Mouse (Mus musculus) left cerebral cortex, adult 2 months (tissue): ENCODE data around the gene Gucd1. TPM values are rescaled to one million over a fixed set of nuclear protein-coding genes. Genes with fewer than 3 reads are reported as not detected.

Source experiments
- DNase-seq, 2 experiments: peaks; one replicate each; pipeline ENCODE4 v3.0.0; 2021 to 2022; ENCODE audit warnings: low spot score in 2 of 2, mixed read lengths in 1 of 2; ENCODE audit errors: extremely low spot score in 1 of 2
- H3K27ac ChIP-seq: fragments of 200-600 bp; 2 replicates; pipeline ENCODE4 v1.8.1; 2022
- H3K4me3 ChIP-seq: fragments of 200-600 bp; 2 replicates; pipeline ENCODE4 v1.8.1; 2022
- CTCF ChIP-seq: fragments of 200-600 bp; IDR thresholded peaks from 2 replicates; pipeline ENCODE4 v1.8.1; 2022; ENCODE audit warnings: antibody characterized with exemption, mild to moderate bottlenecking, moderate library complexity
- intact Hi-C: fragments of 180-260 bp; cut with DNase I; formaldehyde crosslinking; loops from one replicate; pipeline ENCODE4 v1.15.1; 2025
- total RNA-seq, 2 experiments: library from RNA; stranded (reverse); gene quantifications; 2 replicates each; pipeline ENCODE4 v1.2.3; 2021

The Gucd1 gene
- total RNA-seq, 2 experiments from 2014 or later, result 16.8 to 18.1 TPM

GRCm38 (mm10) chr10:75316908-75317761 is 200.6 kb downstream of the Gucd1 start:
- TF ChIP-seq CTCF, result peak; percentile 86
- peak overlapping the region; percentile 55 for H3K27ac ChIP-seq
- intact Hi-C loops, result loop anchor here (1.0 to 5.0 kb wide), 3 partner anchors 74 to 170 kb away; no protein-coding TSS in a partner anchor
- peak; percentile 58 to 59 for DNase-seq
- peak overlapping the region; percentile 43 for H3K4me3 ChIP-seq

- no peak for TF ChIP-seq CTCF
These were observed 201.1 kb downstream of the Gucd1 start, which contains the start of gene Adora2a for GRCm38 (mm10) chr10:75316872-75316907. TSS of gene Adora2a (plus strand) at chr10:75316877.

GRCm38 (mm10) chr10:75316472-75316871 is 201.3 kb downstream of the Gucd1 start:
- Histone ChIP-seq H3K4me3 (peak overlapping the region; percentile 43), H3K27ac (no peak overlapping the region)
- no peak for TF ChIP-seq CTCF
- intact Hi-C loops, result loop anchor here (2.0 to 5.0 kb wide), 2 partner anchors 74 to 171 kb away; no protein-coding TSS in a partner anchor
- no peak for DNase-seq

More at GRCm38 (mm10) chr10:75316872-75316907, 201.1 kb downstream of the Gucd1 start, which contains the start of gene Adora2a:
- DNase-seq, result no peak
- intact Hi-C loops, result loop anchor here (2.0 to 5.0 kb wide), 2 partner anchors 74 to 171 kb away; no protein-coding TSS in a partner anchor
- Histone ChIP-seq H3K27ac (peak within 1 kb of the TSS; percentile 55), H3K4me3 (peak within 1 kb of the TSS; percentile 43)

- TF ChIP-seq CTCF, result no peak
- DNase-seq, result no peak
- intact Hi-C loops, result loop anchor here (2.0 to 5.0 kb wide), 2 partner anchors 75 to 172 kb away; no protein-coding TSS in a partner anchor
These were observed 202.0 kb downstream of the Gucd1 start for GRCm38 (mm10) chr10:75315756-75316155.

GRCm38 (mm10) chr10:75314190-75314980 is 203.4 kb downstream of the Gucd1 start:
- Histone ChIP-seq H3K4me3 (no peak overlapping the region), H3K27ac (no peak overlapping the region)
- intact Hi-C loops, result loop anchor here (5.0 kb wide), 1 partner anchor 37 kb away; no protein-coding TSS in a partner anchor
- DNase-seq, result no peak
- no peak for TF ChIP-seq CTCF

More at GRCm38 (mm10) chr10:75315756-75316155, 202.0 kb downstream of the Gucd1 start:
- Histone ChIP-seq H3K27ac (no peak overlapping the region), H3K4me3 (no peak overlapping the region)

GRCm38 (mm10) chr10:75312361-75312760 is 205.4 kb downstream of the Gucd1 start:
- H3K4me3 ChIP-seq, result no peak overlapping the region
- H3K27ac ChIP-seq, result no peak overlapping the region
- DNase-seq, result no peak
- intact Hi-C loops, result loop anchor here (5.0 kb wide), 1 partner anchor 35 kb away; no protein-coding TSS in a partner anchor
- no peak for TF ChIP-seq CTCF

GRCm38 (mm10) chr10:75307130-75307529 is 210.6 kb downstream of the Gucd1 start:
- no peak for TF ChIP-seq CTCF
- no peak for DNase-seq
- Histone ChIP-seq H3K4me3 (no peak overlapping the region), H3K27ac (no peak overlapping the region)
- intact Hi-C loops, result no loop called here

- intact Hi-C loops, result no loop called here
- H3K4me3 ChIP-seq, result no peak overlapping the region
- DNase-seq, result no peak
- H3K27ac ChIP-seq, result peak overlapping the region; percentile 73
- no peak for TF ChIP-seq CTCF
These were observed 213.4 kb downstream of the Gucd1 start for GRCm38 (mm10) chr10:75304413-75304812.

GRCm38 (mm10) chr10:75304049-75304405 is 213.7 kb downstream of the Gucd1 start:
- TF ChIP-seq CTCF, result no peak
- H3K4me3 ChIP-seq, result no peak overlapping the region
- no peak for DNase-seq
- intact Hi-C loops, result no loop called here
- peak overlapping the region; percentile 73 for H3K27ac ChIP-seq

- no peak for TF ChIP-seq CTCF
- intact Hi-C loops, result no loop called here
- peak; percentile 60 to 62 for DNase-seq
- Histone ChIP-seq H3K27ac (peak overlapping the region; percentile 73; the same call in 1 of the 2 replicates), H3K4me3 (no peak overlapping the region)
These were observed 214.3 kb downstream of the Gucd1 start for GRCm38 (mm10) chr10:75303324-75304048.

- intact Hi-C loops, result no loop called here
- DNase-seq, result no peak
- Histone ChIP-seq H3K27ac (no peak overlapping the region), H3K4me3 (no peak overlapping the region)
- TF ChIP-seq CTCF, result no peak
These were observed 215.2 kb downstream of the Gucd1 start for GRCm38 (mm10) chr10:75302536-75302935.
